Mouse (Mus musculus) forebrain, embryonic 10.5 days (tissue): ENCODE results near the gene Hsf5. TPM values are rescaled to one million over a fixed set of nuclear protein-coding genes. Genes with fewer than 3 reads are reported as not detected.

ENCODE experiments used
- DNase-seq: peaks from one replicate; pipeline ENCODE4 v3.0.0-alpha.2; 2017; ENCODE audit warnings: low spot score; ENCODE audit errors: extremely low spot score
- H3K27ac ChIP-seq: fragments of 300-500 bp; sonication (generic); 2 replicates; pipeline ENCODE4 v1.5.1; 2016; ENCODE audit warnings: mild to moderate bottlenecking
- H3K27me3 ChIP-seq: fragments of 300-500 bp; sonication (generic); 2 replicates; pipeline ENCODE4 v1.6.1; 2016; ENCODE audit warnings: mild to moderate bottlenecking; ENCODE audit not compliant: poor library complexity, severe bottlenecking
- H3K36me3 ChIP-seq: fragments of 300-500 bp; sonication (generic); replicated peaks from 2 replicates; pipeline ENCODE4 v1.6.1; 2016; ENCODE audit warnings: mild to moderate bottlenecking, moderate library complexity
- H3K4me1 ChIP-seq: fragments of 300-500 bp; sonication (generic); 2 replicates; pipeline ENCODE4 v1.6.1; 2016
- H3K4me3 ChIP-seq: fragments of 300-500 bp; sonication (generic); 2 replicates; pipeline ENCODE4 v1.5.1; 2016; ENCODE audit warnings: mild to moderate bottlenecking, moderate library complexity
- H3K9me3 ChIP-seq: fragments of 300-500 bp; sonication (generic); 2 replicates; pipeline ENCODE4 v1.6.1; 2016; ENCODE audit warnings: mild to moderate bottlenecking, moderate library complexity
- WGBS: fragments of 180-500 bp; shearing (Covaris S2); methylation state at CpG from one replicate; pipeline ENCODE4 v1.1.7; 2016; 5-methylcytosine and 5-hydroxymethylcytosine counted together
- polyA plus RNA-seq: library from polyadenylated mRNA; unstranded; fragments of >200 nt; fragmentation: Nextera tagmentation; extraction: Ambion mirVana; gene quantifications from 2 replicates; pipeline ENCODE4 v1.2.1, GENCODE M21; 2016

Hsf5 gene
- polyA plus RNA-seq = 0.31 and 0.38 TPM in 2 replicates

GRCm38 (mm10) chr11:87616790-87617474, at the start of gene Hsf5:
Gene Hsf5 (plus strand): TSS chr11:87617164.
- no peak within 1 kb of the TSS for H3K4me3 ChIP-seq
- no peak for DNase-seq
- H3K27me3 ChIP-seq = no peaks in the 10 kb centered on the region
- H3K36me3 ChIP-seq = peaks cover 92% of the 10 kb centered on the region
- no peaks in the 10 kb centered on the region for H3K4me1 ChIP-seq
- no peak within 1 kb of the TSS for H3K27ac ChIP-seq
- WGBS = 92% methylated on average over 67 of the region's 69 CpGs
- peaks cover 12% of the 10 kb centered on the region for H3K9me3 ChIP-seq

- no peak for DNase-seq
- Histone ChIP-seq H3K36me3 (no peaks in the 10 kb centered on the region), H3K27ac (no peak within 1 kb of the TSS), H3K4me3 (no peak within 1 kb of the TSS), H3K4me1 (peaks cover 4% of the 10 kb centered on the region; the same call in 1 of the 2 replicates), H3K9me3 (no peaks in the 10 kb centered on the region), H3K27me3 (no peaks in the 10 kb centered on the region)
- WGBS = 87% methylated on average over 7 of the region's 7 CpGs
Measured at GRCm38 (mm10) chr11:87568255-87568953, 48.6 kb upstream of the Hsf5 start, which contains the start of gene Sept4. Gene Sept4 (plus strand): TSS chr11:87568903.

GRCm38 (mm10) chr11:87570743-87571142, 46.2 kb upstream of the Hsf5 start:
- Histone ChIP-seq H3K27ac (no peak overlapping the region), H3K27me3 (no peaks in the 10 kb centered on the region), H3K4me3 (no peak overlapping the region), H3K4me1 (peaks cover 4% of the 10 kb centered on the region; the same call in 1 of the 2 replicates), H3K36me3 (no peaks in the 10 kb centered on the region), H3K9me3 (no peaks in the 10 kb centered on the region)
- no peak for DNase-seq
- WGBS = 66% methylated on average over 5 of the region's 5 CpGs

- H3K4me1 ChIP-seq = peaks cover 4% of the 10 kb centered on the region; the same call in 1 of the 2 replicates
- H3K36me3 ChIP-seq = no peaks in the 10 kb centered on the region
- peaks cover under 1% of the 10 kb centered on the region; the same call in 1 of the 2 replicates for H3K27me3 ChIP-seq
- DNase-seq = no peak
- H3K27ac ChIP-seq = no peak overlapping the region
- WGBS = 94% methylated on average over 1 of the region's 1 CpGs
- no peaks in the 10 kb centered on the region for H3K9me3 ChIP-seq
- no peak overlapping the region for H3K4me3 ChIP-seq
Measured at GRCm38 (mm10) chr11:87571361-87571950, 45.5 kb upstream of the Hsf5 start.

GRCm38 (mm10) chr11:87573751-87574150, 43.2 kb upstream of the Hsf5 start:
- Histone ChIP-seq H3K9me3 (no peaks in the 10 kb centered on the region), H3K4me3 (no peak overlapping the region), H3K27me3 (peaks cover 17% of the 10 kb centered on the region), H3K36me3 (no peaks in the 10 kb centered on the region), H3K27ac (no peak overlapping the region), H3K4me1 (peaks cover 22% of the 10 kb centered on the region)
- 85% methylated on average over 7 of the region's 7 CpGs for WGBS
- DNase-seq = no peak

GRCm38 (mm10) chr11:87574520-87575180, 42.3 kb upstream of the Hsf5 start:
- Histone ChIP-seq H3K9me3 (no peaks in the 10 kb centered on the region), H3K27ac (no peak overlapping the region), H3K4me1 (peaks cover 31% of the 10 kb centered on the region), H3K4me3 (no peak overlapping the region), H3K36me3 (no peaks in the 10 kb centered on the region), H3K27me3 (peaks cover 23% of the 10 kb centered on the region)
- 82% methylated on average over 21 of the region's 21 CpGs for WGBS
- DNase-seq = no peak

- DNase-seq = no peak
- Histone ChIP-seq H3K4me3 (peak overlapping the region; percentile 74), H3K9me3 (no peaks in the 10 kb centered on the region), H3K27ac (peak overlapping the region; percentile 79), H3K4me1 (peaks cover 43% of the 10 kb centered on the region), H3K36me3 (no peaks in the 10 kb centered on the region), H3K27me3 (peaks cover 36% of the 10 kb centered on the region)
- WGBS = 8% methylated on average over 6 of the region's 6 CpGs
Measured at GRCm38 (mm10) chr11:87577601-87578248, 39.2 kb upstream of the Hsf5 start.

- no peaks in the 10 kb centered on the region for H3K36me3 ChIP-seq
- peak overlapping the region; percentile 79 for H3K27ac ChIP-seq
- H3K9me3 ChIP-seq = no peaks in the 10 kb centered on the region
- WGBS = under 1% methylated on average over 40 of the region's 40 CpGs
- H3K27me3 ChIP-seq = peaks cover 36% of the 10 kb centered on the region
- peak overlapping the region; percentile 74 for H3K4me3 ChIP-seq
- DNase-seq = peak; percentile 73
- H3K4me1 ChIP-seq = peaks cover 43% of the 10 kb centered on the region
Measured at GRCm38 (mm10) chr11:87578249-87578962, 38.6 kb upstream of the Hsf5 start.

GRCm38 (mm10) chr11:87578963-87579601, 37.9 kb upstream of the Hsf5 start:
- peaks cover 43% of the 10 kb centered on the region for H3K4me1 ChIP-seq
- H3K9me3 ChIP-seq = no peaks in the 10 kb centered on the region
- H3K27ac ChIP-seq = peak overlapping the region; percentile 79
- no peak for DNase-seq
- peak overlapping the region; percentile 74 for H3K4me3 ChIP-seq
- no peaks in the 10 kb centered on the region for H3K36me3 ChIP-seq
- peaks cover 36% of the 10 kb centered on the region for H3K27me3 ChIP-seq
- WGBS = 15% methylated on average over 10 of the region's 10 CpGs

GRCm38 (mm10) chr11:87579713-87580112, 37.3 kb upstream of the Hsf5 start:
- peaks cover 36% of the 10 kb centered on the region for H3K27me3 ChIP-seq
- H3K36me3 ChIP-seq = no peaks in the 10 kb centered on the region
- no peaks in the 10 kb centered on the region for H3K9me3 ChIP-seq
- no peak for DNase-seq
- H3K4me3 ChIP-seq = peak overlapping the region; percentile 74; the same call in 1 of the 2 replicates
- WGBS = 50% methylated on average over 1 of the region's 1 CpGs
- no peak overlapping the region for H3K27ac ChIP-seq
- peaks cover 43% of the 10 kb centered on the region for H3K4me1 ChIP-seq

GRCm38 (mm10) chr11:87580543-87581085, 36.4 kb upstream of the Hsf5 start:
- Histone ChIP-seq H3K9me3 (no peaks in the 10 kb centered on the region), H3K4me3 (no peak overlapping the region), H3K27me3 (peaks cover 36% of the 10 kb centered on the region), H3K27ac (no peak overlapping the region), H3K36me3 (no peaks in the 10 kb centered on the region), H3K4me1 (peaks cover 43% of the 10 kb centered on the region)
- no peak for DNase-seq
- 43% methylated on average over 10 of the region's 10 CpGs for WGBS
